Comparison of ENCODE assay signal across 17 mouse cellular contexts in genomic region chr13:63235551-63235950, GRCm38 (mm10).
DNase-seq lines count a peak whose midpoint lies in the region; ATAC-seq lines count a peak whose summit lies in the region.
"Had no signal": no experiment of that assay in that cellular context is flagged by ENCODE, and none has a peak within 500 bp of the region (broad histone marks: within the 10 kb centered on the region; RNA-seq: fewer than 3 reads in every experiment).

No protein-coding gene starts in this region.

- no peaks in the 10 kb centered on the region for H3K27me3 ChIP-seq in heart, embryonic 10.5 days (ENCODE audit: insufficient read depth, poor library complexity, severe bottlenecking)
- H3K27me3 ChIP-seq in kidney, embryonic 16.5 days (ENCODE audit: insufficient read depth, low read length): no peaks in the 10 kb centered on the region
- no peaks in the 10 kb centered on the region for H3K27me3 ChIP-seq in midbrain, embryonic 15.5 days (replicated peaks)
- H3K27me3 ChIP-seq: neural tube, embryonic 13.5 days had no signal

- DNase-seq in heart, embryonic 10.5 days (ENCODE audit: low spot score): no peak
- DNase-seq in heart, adult 9 months (ENCODE audit: low spot score in 2 of 2): no peak
- DNase-seq in lung, postnatal 10 days: peak; percentile 41
- no peak for DNase-seq in lung, adult 18-20 months
- DNase-seq in layer of hippocampus, postnatal 14 days (ENCODE audit: low spot score in 2 of 2): no peak
- DNase-seq: adrenal gland, postnatal 25 days; cerebellum, adult 9-11 months; forebrain, postnatal 0 days; gastrocnemius, postnatal 14 days; layer of hippocampus, adult 9-11 months; left cerebral cortex, postnatal 4 days had no signal

- WGBS in heart, embryonic 10.5 days: 77% methylated on average over 3 of the region's 3 CpGs
- 82% methylated on average over 3 of the region's 3 CpGs for WGBS in kidney, embryonic 16.5 days
- 89% methylated on average over 3 of the region's 3 CpGs for WGBS in midbrain, embryonic 15.5 days

- peaks cover 35% of the 10 kb centered on the region for H3K4me1 ChIP-seq in heart, embryonic 10.5 days
- H3K4me1 ChIP-seq in kidney, embryonic 16.5 days (ENCODE audit: insufficient read depth, low read length): peaks cover 45% of the 10 kb centered on the region
- peaks cover 12% of the 10 kb centered on the region for H3K4me1 ChIP-seq in midbrain, embryonic 15.5 days

- H3K9ac ChIP-seq in kidney, embryonic 16.5 days (replicated peaks; ENCODE audit: low read length): no peak overlapping the region
- H3K9ac ChIP-seq in midbrain, embryonic 15.5 days: no peak overlapping the region
- H3K9ac ChIP-seq: forebrain, postnatal 0 days; hindbrain, embryonic 14.5 days; neural tube, embryonic 13.5 days had no signal

- H3K9me3 ChIP-seq in heart, embryonic 10.5 days: no peaks in the 10 kb centered on the region
- no peaks in the 10 kb centered on the region for H3K9me3 ChIP-seq in kidney, embryonic 16.5 days (ENCODE audit: low read length)
- H3K9me3 ChIP-seq in midbrain, embryonic 15.5 days: no peaks in the 10 kb centered on the region
- H3K9me3 ChIP-seq: neural tube, embryonic 13.5 days had no signal

- 0 out of 2 replicates have a peak overlapping the region, but pooled peaks have one; percentile 22 for H3K27ac ChIP-seq in heart, embryonic 10.5 days
- H3K27ac ChIP-seq in kidney, embryonic 16.5 days (ENCODE audit: low read length): peak overlapping the region; percentile 84
- H3K27ac ChIP-seq in midbrain, embryonic 15.5 days: no peak overlapping the region
- H3K27ac ChIP-seq: hindbrain, embryonic 14.5 days; neural tube, embryonic 13.5 days had no signal

- ATAC-seq in kidney, embryonic 16.5 days (ENCODE audit: low FRiP score, low TSS enrichment): no peak
- no peak for ATAC-seq in midbrain, embryonic 15.5 days (replicated peaks)
- ATAC-seq: activated CD4-positive, CD25-positive, alpha-beta regulatory T cell, adult 4 months; forebrain, postnatal 0 days; intestine, embryonic 16.5 days had no signal

- no peak overlapping the region for H3K4me2 ChIP-seq in kidney, embryonic 16.5 days (replicated peaks; ENCODE audit: low read depth, low read length)
- no peak overlapping the region for H3K4me2 ChIP-seq in midbrain, embryonic 15.5 days
- H3K4me2 ChIP-seq: hindbrain, embryonic 14.5 days; neural tube, embryonic 13.5 days had no signal

- no peak overlapping the region for H3K4me3 ChIP-seq in heart, embryonic 10.5 days
- H3K4me3 ChIP-seq in kidney, embryonic 16.5 days (ENCODE audit: low read length): no peak overlapping the region
- no peak overlapping the region for H3K4me3 ChIP-seq in midbrain, embryonic 15.5 days
- H3K4me3 ChIP-seq: neural tube, embryonic 13.5 days had no signal

- H3K36me3 ChIP-seq in heart, embryonic 10.5 days: no peaks in the 10 kb centered on the region
- H3K36me3 ChIP-seq in kidney, embryonic 16.5 days (ENCODE audit: insufficient read depth, low read length): no peaks in the 10 kb centered on the region
- no peaks in the 10 kb centered on the region for H3K36me3 ChIP-seq in midbrain, embryonic 15.5 days (replicated peaks)
- H3K36me3 ChIP-seq: neural tube, embryonic 13.5 days had no signal
